In the genomic region with DNA sequence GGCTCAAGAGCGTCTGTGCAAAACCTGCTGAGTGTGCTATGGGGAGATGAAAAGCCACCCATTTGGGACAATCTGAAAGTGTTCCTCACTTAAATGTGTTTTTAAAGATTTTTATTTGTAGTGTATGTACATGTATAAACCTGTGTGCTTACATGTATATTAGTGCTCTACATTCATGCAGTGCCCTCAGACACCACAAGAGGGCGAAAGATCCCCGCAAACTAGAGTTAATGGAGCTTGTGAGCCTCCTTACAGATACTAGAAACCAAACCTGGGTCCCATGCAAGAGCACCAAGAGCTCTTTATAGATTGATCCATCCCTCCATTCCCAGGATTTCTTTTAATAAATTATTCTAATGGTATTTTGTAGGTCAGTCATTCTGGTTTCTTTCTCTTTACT, we compare ENCODE assay signal across 8 mouse cellular contexts. TPM values are rescaled to one million over a fixed set of nuclear protein-coding genes. Genes with fewer than 3 reads are reported as not detected.
DNase-seq lines count a peak whose midpoint lies in the region; ATAC-seq and TF ChIP-seq lines count a peak whose summit lies in the region.

No protein-coding gene starts in this region.

- no peak for ATAC-seq in forebrain, postnatal 0 days
- no peak for ATAC-seq in forebrain, embryonic 12.5 days (ENCODE audit: low FRiP score)
- ATAC-seq in common myeloid progenitor, adult 5-6 weeks (replicated peaks; ENCODE audit: low read depth, poor library complexity, severe bottlenecking), result peak; percentile 76; the same call in 1 of the 2 replicates
- ATAC-seq in limb, embryonic 11.5 days (ENCODE audit: insufficient number of reproducible peaks, low FRiP score, low TSS enrichment, low read depth), result no peak
- ATAC-seq in frontal cortex, adult (ENCODE audit: low TSS enrichment), result no peak

- H3K27me3 ChIP-seq in forebrain, postnatal 0 days (ENCODE audit: insufficient read depth, low read length), result no peaks in the 10 kb centered on the region
- no peaks in the 10 kb centered on the region for H3K27me3 ChIP-seq in forebrain, embryonic 12.5 days
- H3K27me3 ChIP-seq in limb, embryonic 11.5 days (ENCODE audit: control insufficient read depth, insufficient read depth, low read length), result no peaks in the 10 kb centered on the region

- H3K27ac ChIP-seq in forebrain, postnatal 0 days (ENCODE audit: low read depth, low read length), result no peak overlapping the region
- H3K27ac ChIP-seq in forebrain, embryonic 12.5 days, result no peak overlapping the region
- no peak overlapping the region for H3K27ac ChIP-seq in limb, embryonic 11.5 days (replicated peaks; ENCODE audit: low read depth, low read length)

- no peaks in the 10 kb centered on the region for H3K9me3 ChIP-seq in forebrain, postnatal 0 days (ENCODE audit: low read length)
- H3K9me3 ChIP-seq in forebrain, embryonic 12.5 days, result no peaks in the 10 kb centered on the region
- no peaks in the 10 kb centered on the region; the same call in 1 of the 2 replicates for H3K9me3 ChIP-seq in limb, embryonic 11.5 days (ENCODE audit: control insufficient read depth, low read length)

- H3K4me1 ChIP-seq in forebrain, postnatal 0 days (ENCODE audit: insufficient read depth), result no peaks in the 10 kb centered on the region
- H3K4me1 ChIP-seq in forebrain, embryonic 12.5 days, result no peaks in the 10 kb centered on the region
- H3K4me1 ChIP-seq in limb, embryonic 11.5 days (ENCODE audit: control insufficient read depth, insufficient read depth, low read length), result no peaks in the 10 kb centered on the region

- H3K9ac ChIP-seq in forebrain, postnatal 0 days, result no peak overlapping the region
- no peak overlapping the region for H3K9ac ChIP-seq in forebrain, embryonic 12.5 days
- H3K9ac ChIP-seq in limb, embryonic 11.5 days (ENCODE audit: low read length), result no peak overlapping the region

- 53% methylated on average over 3 of the region's 3 CpGs for WGBS in forebrain, postnatal 0 days
- WGBS in forebrain, embryonic 12.5 days, result 45% methylated on average over 3 of the region's 3 CpGs
- WGBS in limb, embryonic 11.5 days, result 53% methylated on average over 3 of the region's 3 CpGs

- peak; percentile 47 for TF ChIP-seq CTCF in forebrain, postnatal 0 days (IDR thresholded peaks at IDR 0.05; ENCODE audit: low read depth)

- DNase-seq in forebrain, postnatal 0 days, result peak; percentile 18
- DNase-seq in right cerebral cortex, adult 18-20 months, result peak; percentile 5
- DNase-seq in right cerebral cortex, postnatal 36 days (ENCODE audit: low spot score in 2 of 2), result no peak
- DNase-seq in limb, embryonic 11.5 days (ENCODE audit: low spot score), result peak; percentile 75
- peak; percentile 60 for DNase-seq in retina, embryonic 14.5 days (ENCODE audit: low spot score)

- H3K4me3 ChIP-seq in forebrain, postnatal 0 days (ENCODE audit: low read depth, low read length), result no peak overlapping the region
- H3K4me3 ChIP-seq in forebrain, embryonic 12.5 days (replicated peaks), result no peak overlapping the region
- no peak overlapping the region for H3K4me3 ChIP-seq in limb, embryonic 11.5 days (ENCODE audit: low read depth, low read length)

- no peak overlapping the region for H3K4me2 ChIP-seq in forebrain, postnatal 0 days (ENCODE audit: low read depth)
- H3K4me2 ChIP-seq in forebrain, embryonic 12.5 days, result no peak overlapping the region
- no peak overlapping the region for H3K4me2 ChIP-seq in limb, embryonic 11.5 days (ENCODE audit: low read depth, severe bottlenecking)

- H3K36me3 ChIP-seq in forebrain, postnatal 0 days (ENCODE audit: insufficient read depth), result no peaks in the 10 kb centered on the region
- no peaks in the 10 kb centered on the region for H3K36me3 ChIP-seq in forebrain, embryonic 12.5 days (replicated peaks)
- no peaks in the 10 kb centered on the region for H3K36me3 ChIP-seq in limb, embryonic 11.5 days (ENCODE audit: control insufficient read depth, insufficient read depth, low read length)

RNA-seq across cellular contexts. Expression of a gene that starts 17.3 kb away (rescaled TPM):
- not detected in 2 replicates for total RNA-seq in forebrain, postnatal 0 days (2014; rRNA removed)
- polyA plus RNA-seq in forebrain, postnatal 0 days (2015; fragmentation: Nextera tagmentation; extraction: Ambion mirVana), result 0.88 and 2.0 TPM in 2 replicates
- 0.73 and 0.75 TPM in 2 replicates for polyA plus RNA-seq in forebrain, embryonic 12.5 days (2016; fragmentation: Nextera tagmentation; extraction: Ambion mirVana)
- not detected in 2 replicates for total RNA-seq in common myeloid progenitor, adult 5-6 weeks (2017)
- polyA plus RNA-seq in limb, embryonic 11.5 days (2014; fragmentation: Nextera tagmentation; extraction: Ambion mirVana), result 0.33 and 1.8 TPM in 2 replicates

Comparison
In these comparisons a context has a peak if more than half of its experiments do, and no peak if none do; other contexts are left out.
1. DNase-seq: peak in forebrain, postnatal 0 days (single experiment), right cerebral cortex, adult 18-20 months (single experiment), limb, embryonic 11.5 days (single experiment) and retina, embryonic 14.5 days (single experiment); none in right cerebral cortex, postnatal 36 days (0 of 2).